8 mouse cellular contexts compared by ENCODE assay signal in the genomic region with DNA sequence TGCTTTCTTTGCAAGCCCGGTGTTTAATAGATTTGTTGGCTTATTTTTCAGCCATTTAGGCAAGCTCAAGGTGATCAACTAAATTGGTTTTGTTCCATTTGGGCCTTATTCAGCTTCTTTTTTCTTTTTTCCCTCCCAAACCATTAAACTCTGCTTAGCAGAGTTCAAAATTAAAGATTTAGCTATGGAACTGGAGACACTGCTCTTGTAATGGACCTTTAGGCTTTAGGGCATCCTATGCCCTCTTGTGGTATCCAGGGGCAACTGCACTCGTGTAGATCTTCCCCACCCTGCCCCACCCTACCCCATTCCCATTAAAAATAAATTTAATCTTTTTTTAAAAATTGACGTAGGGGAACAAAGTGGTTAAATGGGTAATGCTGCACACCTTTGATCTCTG. TPM values are rescaled to one million over a fixed set of nuclear protein-coding genes. Genes with fewer than 3 reads are reported as not detected.
DNase-seq lines count a peak whose midpoint lies in the region; ATAC-seq and TF ChIP-seq lines count a peak whose summit lies in the region.

No protein-coding gene starts in this region.

- no peaks in the 10 kb centered on the region for H3K9me3 ChIP-seq in kidney, embryonic 16.5 days (ENCODE audit: low read length)

- H3K4me1 ChIP-seq in bone marrow macrophage, adult 2 months (ENCODE audit: control insufficient read depth, insufficient read depth, low read length) = peaks cover 13% of the 10 kb centered on the region
- H3K4me1 ChIP-seq in kidney, embryonic 16.5 days (ENCODE audit: insufficient read depth, low read length) = peaks cover 21% of the 10 kb centered on the region

- TF ChIP-seq POLR2A in bone marrow macrophage, adult 2 months (IDR thresholded peaks at IDR 0.05; ENCODE audit: borderline replicate concordance, low read depth, low read length) = no peak

- H3K36me3 ChIP-seq in kidney, embryonic 16.5 days (ENCODE audit: insufficient read depth, low read length) = 0 out of 2 replicates have a peak, but pooled peaks cover 3% of the 10 kb centered on the region
- peaks cover 21% of the 10 kb centered on the region for H3K36me3 ChIP-seq in macrophage (ENCODE audit: inconsistent target)

- ATAC-seq in kidney, embryonic 16.5 days (ENCODE audit: low FRiP score, low TSS enrichment) = no peak
- no peak; the same call in 1 of the 2 replicates for ATAC-seq in granulocyte monocyte progenitor cell, adult 5-6 weeks (replicated peaks; ENCODE audit: poor library complexity, severe bottlenecking)

- intact Hi-C loops in gastrocnemius, postnatal 14 days (cut with DNase I; ENCODE audit: low total_unique reads) = no loop called here
- intact Hi-C loops in gastrocnemius, postnatal 36 days (cut with DNase I) = no loop called here

- no peaks in the 10 kb centered on the region for H3K27me3 ChIP-seq in kidney, embryonic 16.5 days (ENCODE audit: insufficient read depth, low read length)

- peak overlapping the region; percentile 74 for H3K27ac ChIP-seq in bone marrow macrophage, adult 2 months (ENCODE audit: insufficient read depth, low read depth, low read length)
- no peak overlapping the region for H3K27ac ChIP-seq in kidney, embryonic 16.5 days (ENCODE audit: low read length)
- H3K27ac ChIP-seq in macrophage = peak overlapping the region; percentile 71

- peak; percentile 57; the same call in 1 of the 2 replicates for TF ChIP-seq CTCF in bone marrow macrophage, adult 2 months (IDR thresholded peaks at IDR 0.05; ENCODE audit: low read depth, low read length)

- peaks cover 74% of the 10 kb centered on the region for H3K79me2 ChIP-seq in macrophage (ENCODE audit: inconsistent target)

- H3K4me3 ChIP-seq in bone marrow macrophage, adult 2 months (ENCODE audit: insufficient read depth, low read length) = peak overlapping the region; percentile 85
- no peak overlapping the region for H3K4me3 ChIP-seq in kidney, embryonic 16.5 days (ENCODE audit: low read length)
- H3K4me3 ChIP-seq in macrophage (ENCODE audit: inconsistent target) = peak overlapping the region; percentile 73; the same call in 1 of the 2 replicates

- no peak overlapping the region for H3K9ac ChIP-seq in kidney, embryonic 16.5 days (replicated peaks; ENCODE audit: low read length)

- H3K4me2 ChIP-seq in kidney, embryonic 16.5 days (replicated peaks; ENCODE audit: low read depth, low read length) = peak overlapping the region; percentile 83

- WGBS in kidney, embryonic 16.5 days = 49% methylated on average over 3 of the region's 3 CpGs
- 28% methylated on average over 3 of the region's 3 CpGs for WGBS in macrophage (ENCODE audit: missing documents)

- DNase-seq in gastrocnemius, postnatal 14 days = peak; percentile 13
- DNase-seq in gastrocnemius, postnatal 36 days = no peak
- peak; percentile 26 for DNase-seq in forelimb bud, embryonic 11.5 days (ENCODE audit: low read depth, low spot score)
- no peak for DNase-seq in left cerebral cortex, adult 8-10 months (ENCODE audit: low spot score in 2 of 2)

RNA-seq across cellular contexts. Expression of a gene that starts 2.5 kb away (rescaled TPM):
- not detected for total RNA-seq in gastrocnemius, postnatal 14 days (2021)
- not detected for total RNA-seq in gastrocnemius, postnatal 36 days (2021)
- polyA plus RNA-seq in bone marrow macrophage, adult 2 months (2012; ENCODE audit: insufficient read depth, insufficient read length, missing spikeins) = not detected in 2 replicates
- polyA plus RNA-seq in kidney, embryonic 16.5 days (2015; fragmentation: Nextera tagmentation; extraction: Ambion mirVana) = 0.21 and 0.29 TPM in 2 replicates
- total RNA-seq in macrophage (2018; cell fraction: chromatin; rRNA removed) = 1 to 10 TPM in 2 of 26 experiments, not detected in 24; 1.2 TPM
- total RNA-seq in macrophage (2018; cell fraction: cytosol; rRNA removed) = under 1 TPM in 14 of 26 experiments, not detected in 12; 0.16 to 0.49 (median 0.25) TPM
- not detected for total RNA-seq in macrophage (2018; cell fraction: nucleus; rRNA removed)
- not detected in 3 replicates for polyA plus RNA-seq in macrophage (2018)
- 2.2 TPM in 1 of 2 replicates, not detected in the other for total RNA-seq in granulocyte monocyte progenitor cell, adult 5-6 weeks (2014; fragmentation: Nextera tagmentation)
- 1.8 TPM in 1 of 2 replicates, not detected in the other for total RNA-seq in granulocyte monocyte progenitor cell, adult 5-6 weeks (2017)
- total RNA-seq in left cerebral cortex, adult 8-10 months (2022) = not detected

RNA-seq across cellular contexts. Expression of a gene that starts 3.8 kb away (rescaled TPM):
- 10 to 100 TPM; 27.1 to 43.5 TPM for total RNA-seq in gastrocnemius, postnatal 14 days (2021)
- 10 to 100 TPM; 46.2 to 51.7 TPM for total RNA-seq in gastrocnemius, postnatal 36 days (2021)
- polyA plus RNA-seq in bone marrow macrophage, adult 2 months (2012; ENCODE audit: insufficient read depth, insufficient read length, missing spikeins) = 114 and 143 TPM in 2 replicates
- polyA plus RNA-seq in kidney, embryonic 16.5 days (2015; fragmentation: Nextera tagmentation; extraction: Ambion mirVana) = 113 and 128 TPM in 2 replicates
- 100 to 1,000 TPM; 135 to 489 (median 330) TPM for total RNA-seq in macrophage (2018; cell fraction: chromatin; rRNA removed)
- 10 to 100 TPM in 25 of 26 experiments, 1 to 10 TPM in 1; 10.0 to 33.7 (median 17.8) TPM for total RNA-seq in macrophage (2018; cell fraction: cytosol; rRNA removed)
- 100 to 1,000 TPM; 117 to 316 (median 178) TPM for total RNA-seq in macrophage (2018; cell fraction: nucleus; rRNA removed)
- polyA plus RNA-seq in macrophage (2018) = 23.5 to 51.9 TPM (median 44.7 TPM) in 3 replicates
- 121 and 140 TPM in 2 replicates for total RNA-seq in granulocyte monocyte progenitor cell, adult 5-6 weeks (2014; fragmentation: Nextera tagmentation)
- total RNA-seq in granulocyte monocyte progenitor cell, adult 5-6 weeks (2017) = 209 and 228 TPM in 2 replicates
- 100 to 1,000 TPM in 2 of 4 experiments, 10 to 100 TPM in 2; 92.1 to 119 (median 102) TPM for total RNA-seq in left cerebral cortex, adult 8-10 months (2022)

RNA-seq across cellular contexts. Expression of a gene that starts 24.4 kb away (rescaled TPM):
- 1 to 10 TPM; 4.7 to 5.9 TPM for total RNA-seq in gastrocnemius, postnatal 14 days (2021)
- 1 to 10 TPM; 1.4 to 1.5 TPM for total RNA-seq in gastrocnemius, postnatal 36 days (2021)
- polyA plus RNA-seq in bone marrow macrophage, adult 2 months (2012; ENCODE audit: insufficient read depth, insufficient read length, missing spikeins) = 0.13 TPM in 1 of 2 replicates, not detected in the other
- polyA plus RNA-seq in kidney, embryonic 16.5 days (2015; fragmentation: Nextera tagmentation; extraction: Ambion mirVana) = 5.2 and 5.8 TPM in 2 replicates
- total RNA-seq in macrophage (2018; cell fraction: chromatin; rRNA removed) = under 1 TPM in 20 of 26 experiments, not detected in 6; 0.12 to 0.82 (median 0.39) TPM
- total RNA-seq in macrophage (2018; cell fraction: cytosol; rRNA removed) = under 1 TPM; 0.08 to 0.90 (median 0.43) TPM
- total RNA-seq in macrophage (2018; cell fraction: nucleus; rRNA removed) = 1 to 10 TPM in 3 of 26 experiments, under 1 TPM in 23; 0.11 to 1.4 (median 0.38) TPM
- 0.21 to 0.40 TPM (median 0.35 TPM) in 3 replicates for polyA plus RNA-seq in macrophage (2018)
- total RNA-seq in granulocyte monocyte progenitor cell, adult 5-6 weeks (2014; fragmentation: Nextera tagmentation) = not detected in 2 replicates
- 0.04 and 0.15 TPM in 2 replicates for total RNA-seq in granulocyte monocyte progenitor cell, adult 5-6 weeks (2017)
- 10 to 100 TPM in 1 of 4 experiments, 1 to 10 TPM in 3; 8.0 to 11.0 (median 9.0) TPM for total RNA-seq in left cerebral cortex, adult 8-10 months (2022)

RNA-seq across cellular contexts. Expression of a gene that starts 45.1 kb away (rescaled TPM):
- total RNA-seq in gastrocnemius, postnatal 14 days (2021) = not detected
- total RNA-seq in gastrocnemius, postnatal 36 days (2021) = not detected
- polyA plus RNA-seq in bone marrow macrophage, adult 2 months (2012; ENCODE audit: insufficient read depth, insufficient read length, missing spikeins) = not detected in 2 replicates
- not detected in 2 replicates for polyA plus RNA-seq in kidney, embryonic 16.5 days (2015; fragmentation: Nextera tagmentation; extraction: Ambion mirVana)
- total RNA-seq in macrophage (2018; cell fraction: chromatin; rRNA removed) = not detected
- not detected for total RNA-seq in macrophage (2018; cell fraction: cytosol; rRNA removed)
- not detected for total RNA-seq in macrophage (2018; cell fraction: nucleus; rRNA removed)
- polyA plus RNA-seq in macrophage (2018) = not detected in 3 replicates
- total RNA-seq in granulocyte monocyte progenitor cell, adult 5-6 weeks (2014; fragmentation: Nextera tagmentation) = not detected in 2 replicates
- not detected in 2 replicates for total RNA-seq in granulocyte monocyte progenitor cell, adult 5-6 weeks (2017)
- total RNA-seq in left cerebral cortex, adult 8-10 months (2022) = not detected

Comparison
In these comparisons a context has a peak if more than half of its experiments do, and no peak if none do; other contexts are left out.
1. DNase-seq: peak in gastrocnemius, postnatal 14 days (single experiment) and forelimb bud, embryonic 11.5 days (single experiment); none in gastrocnemius, postnatal 36 days (0 of 2) and left cerebral cortex, adult 8-10 months (0 of 2).